Mouse (Mus musculus) lung, embryonic 16.5 days (tissue): ENCODE measurements around the gene Sec61g. TPM values are rescaled to one million over a fixed set of nuclear protein-coding genes. Genes with fewer than 3 reads are reported as not detected.
"Not testable (repeated sequence)": the region's sequence is repeated elsewhere in the genome, so short reads cannot be mapped to it uniquely, and the experiment has no call there.

ENCODE experiments used
- ATAC-seq: fragments of 200-750 bp; cut with Nextera tagmentation; 2 replicates; pipeline ENCODE4 v1.8.0; 2017; ENCODE audit warnings: low read depth, mild to moderate bottlenecking, moderate library complexity
- H3K27ac ChIP-seq: fragments of 300-500 bp; sonication (generic); 2 replicates; pipeline ENCODE4 v1.5.1; 2014; ENCODE audit warnings: mild to moderate bottlenecking, control low read depth, low read length
- H3K27me3 ChIP-seq: fragments of 300-500 bp; sonication (generic); 2 replicates; pipeline ENCODE4 v1.6.1; 2014; ENCODE audit warnings: low read depth, low read length, mixed read lengths; ENCODE audit not compliant: control insufficient read depth, insufficient read depth
- H3K36me3 ChIP-seq: fragments of 300-500 bp; sonication (generic); 2 replicates; pipeline ENCODE4 v1.6.1; 2014; ENCODE audit warnings: low read length; ENCODE audit not compliant: control insufficient read depth, insufficient read depth
- H3K4me1 ChIP-seq: fragments of 300-500 bp; sonication (generic); replicated peaks from 2 replicates; pipeline ENCODE4 v1.6.1; 2014; ENCODE audit warnings: low read length, mixed read lengths; ENCODE audit not compliant: control insufficient read depth, insufficient read depth
- H3K4me2 ChIP-seq: fragments of 300-500 bp; sonication (generic); 2 replicates; pipeline ENCODE4 v1.6.1; 2014; ENCODE audit warnings: low read depth, low read length, control low read depth
- H3K4me3 ChIP-seq: fragments of 300-500 bp; sonication (generic); 2 replicates; pipeline ENCODE4 v1.5.1; 2014; ENCODE audit warnings: mild to moderate bottlenecking, low read length, control low read depth
- H3K9ac ChIP-seq: fragments of 300-500 bp; sonication (generic); 2 replicates; pipeline ENCODE4 v1.6.1; 2014; ENCODE audit warnings: low read length, control low read depth
- H3K9me3 ChIP-seq: fragments of 300-500 bp; sonication (generic); 2 replicates; pipeline ENCODE4 v1.6.1; 2016; ENCODE audit warnings: low read length; ENCODE audit not compliant: control insufficient read depth
- WGBS: fragments of 180-500 bp; shearing (Covaris S2); extraction: QIAGEN DNeasy Blood & Tissue Kit; methylation state at CpG from one replicate; pipeline ENCODE4 v1.1.7; 2014; 5-methylcytosine and 5-hydroxymethylcytosine counted together
- polyA plus RNA-seq: library from polyadenylated mRNA; unstranded; fragments of >200 nt; fragmentation: Nextera tagmentation; extraction: Ambion mirVana; gene quantifications from 2 replicates; pipeline ENCODE4 v1.2.1, GENCODE M21; 2015

The Sec61g gene
- polyA plus RNA-seq, 1 experiment from 2014 or later = 37.5 TPM

DNA sequence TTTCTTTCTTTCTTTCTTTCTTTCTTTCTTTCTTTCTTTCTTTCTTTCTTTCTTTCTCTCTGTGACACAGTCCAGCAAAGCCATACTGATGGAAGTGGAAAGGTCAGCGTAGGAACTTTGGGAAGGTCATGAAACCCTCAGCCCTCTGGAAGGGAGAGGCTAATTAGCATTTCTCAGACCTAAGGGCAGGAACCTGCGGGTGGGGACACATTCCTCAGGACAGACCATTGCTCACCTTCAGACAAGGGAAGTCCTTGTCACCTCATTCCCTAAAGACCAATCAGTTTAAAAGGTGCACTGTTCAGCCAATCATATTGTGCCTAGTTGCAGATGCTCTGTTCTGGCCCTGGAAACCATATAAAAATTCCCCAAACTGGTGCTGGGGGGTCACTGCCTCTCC, 17.4 kb upstream of the Sec61g start:
- H3K27me3 ChIP-seq = no peaks in the 10 kb centered on the region
- no peak overlapping the region for H3K4me3 ChIP-seq
- no peak for ATAC-seq
- H3K9ac ChIP-seq = no peak overlapping the region
- no peaks in the 10 kb centered on the region for H3K36me3 ChIP-seq
- H3K4me1 ChIP-seq = no peaks in the 10 kb centered on the region
- 67% methylated on average over 2 of the region's 2 CpGs for WGBS
- no peak overlapping the region for H3K4me2 ChIP-seq
- no peak overlapping the region for H3K27ac ChIP-seq
- no peaks in the 10 kb centered on the region for H3K9me3 ChIP-seq

GRCm38 (mm10) chr11:16524917-16525640, 16.8 kb upstream of the Sec61g start:
- peak; percentile 64 for ATAC-seq
- no peaks in the 10 kb centered on the region for H3K4me1 ChIP-seq
- H3K9me3 ChIP-seq = no peaks in the 10 kb centered on the region
- H3K4me3 ChIP-seq = no peak overlapping the region
- no peak overlapping the region for H3K4me2 ChIP-seq
- no peak overlapping the region for H3K9ac ChIP-seq
- H3K27me3 ChIP-seq = no peaks in the 10 kb centered on the region
- no peaks in the 10 kb centered on the region for H3K36me3 ChIP-seq
- H3K27ac ChIP-seq = no peak overlapping the region
- WGBS = 34% methylated on average over 3 of the region's 3 CpGs

DNA sequence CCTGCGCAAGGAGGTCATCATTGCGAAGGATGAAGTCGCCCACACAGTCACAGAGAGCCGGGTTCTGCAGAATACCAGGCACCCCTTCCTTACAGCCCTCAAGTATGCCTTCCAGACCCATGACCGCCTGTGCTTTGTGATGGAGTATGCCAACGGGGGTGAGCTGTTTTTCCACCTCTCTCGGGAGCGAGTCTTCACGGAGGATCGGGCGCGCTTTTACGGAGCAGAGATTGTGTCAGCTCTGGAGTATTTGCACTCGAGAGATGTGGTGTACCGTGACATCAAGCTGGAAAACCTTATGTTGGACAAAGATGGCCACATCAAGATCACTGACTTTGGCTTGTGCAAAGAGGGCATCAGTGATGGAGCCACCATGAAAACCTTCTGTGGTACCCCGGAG, 6.8 kb upstream of the Sec61g start:
- not testable (repeated sequence) for H3K36me3 ChIP-seq, H3K9me3 ChIP-seq, H3K27ac ChIP-seq, ATAC-seq, H3K4me1 ChIP-seq, H3K9ac ChIP-seq, H3K27me3 ChIP-seq, H3K4me2 ChIP-seq, H3K4me3 ChIP-seq
- WGBS = 95% methylated on average over 16 of the region's 16 CpGs

DNA sequence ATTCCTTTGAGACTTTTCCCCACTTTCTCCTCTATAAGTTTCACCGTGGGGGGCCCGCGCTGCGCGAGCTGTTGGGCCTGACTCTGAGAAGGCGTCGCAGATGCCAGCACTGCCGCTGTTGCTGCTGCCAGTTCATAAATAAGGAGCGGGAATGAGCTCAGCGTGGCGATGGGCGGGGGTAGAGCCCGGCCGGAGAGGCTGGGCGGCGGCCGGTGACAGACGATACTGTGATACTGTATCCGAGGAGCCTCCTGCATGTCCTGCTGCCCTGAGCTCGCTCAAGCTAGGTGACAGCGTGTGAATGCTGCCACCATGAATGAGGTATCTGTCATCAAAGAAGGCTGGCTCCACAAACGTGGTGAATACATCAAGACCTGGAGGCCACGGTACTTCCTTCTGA, 5.9 kb upstream of the Sec61g start:
- not testable (repeated sequence) for ATAC-seq, H3K27ac ChIP-seq, H3K27me3 ChIP-seq, H3K9me3 ChIP-seq, H3K4me1 ChIP-seq, H3K4me3 ChIP-seq, H3K4me2 ChIP-seq, H3K9ac ChIP-seq, H3K36me3 ChIP-seq
- WGBS = 46% methylated on average over 23 of the region's 23 CpGs

DNA sequence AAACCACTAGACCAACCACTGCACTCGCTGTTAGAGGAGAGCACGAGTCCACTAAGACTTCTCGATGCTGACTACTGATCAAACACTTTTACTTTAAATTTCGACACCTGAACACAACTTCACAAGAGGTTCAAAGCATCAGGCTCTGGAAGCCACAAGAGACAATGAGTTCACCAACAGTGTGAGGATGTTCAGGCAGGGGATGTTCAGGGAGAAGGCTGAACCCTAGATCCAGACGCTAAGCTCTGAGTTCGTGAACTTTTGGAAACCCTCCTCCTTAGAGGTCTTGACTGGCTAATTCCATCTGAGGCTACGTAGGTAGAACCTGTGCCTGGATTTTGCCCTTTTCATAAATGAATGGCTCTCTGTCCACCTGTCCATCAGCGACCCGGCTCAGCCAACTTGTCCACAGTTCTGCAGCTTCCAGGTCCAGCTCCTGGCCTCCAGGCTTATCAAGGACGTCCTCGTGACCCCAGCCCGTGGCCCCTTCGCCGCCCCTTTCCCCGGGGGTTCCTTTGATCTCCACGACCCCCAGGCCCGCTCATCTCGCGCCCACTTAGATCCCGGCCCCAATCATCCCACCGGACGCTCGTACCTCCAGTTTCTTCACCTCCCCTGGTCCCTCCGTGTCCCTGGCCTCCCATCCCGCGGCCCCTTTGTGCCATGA, 766 bp downstream of the Sec61g start:
- Histone ChIP-seq H3K27ac (peak overlapping the region; percentile 96), H3K4me3 (peak overlapping the region; percentile 97), H3K9ac (peak overlapping the region; percentile 99), H3K4me2 (peak overlapping the region; percentile 75), H3K27me3 (no peaks in the 10 kb centered on the region), H3K4me1 (peaks cover 4% of the 10 kb centered on the region; the same call in 1 of the 2 replicates), H3K36me3 (peaks cover 22% of the 10 kb centered on the region), H3K9me3 (no peaks in the 10 kb centered on the region)
- WGBS = 2% methylated on average over 26 of the region's 26 CpGs
- ATAC-seq = peak; percentile 55

GRCm38 (mm10) chr11:16505999-16506398, 2.3 kb downstream of the Sec61g start:
- H3K4me3 ChIP-seq = no peak overlapping the region
- ATAC-seq = no peak

DNA sequence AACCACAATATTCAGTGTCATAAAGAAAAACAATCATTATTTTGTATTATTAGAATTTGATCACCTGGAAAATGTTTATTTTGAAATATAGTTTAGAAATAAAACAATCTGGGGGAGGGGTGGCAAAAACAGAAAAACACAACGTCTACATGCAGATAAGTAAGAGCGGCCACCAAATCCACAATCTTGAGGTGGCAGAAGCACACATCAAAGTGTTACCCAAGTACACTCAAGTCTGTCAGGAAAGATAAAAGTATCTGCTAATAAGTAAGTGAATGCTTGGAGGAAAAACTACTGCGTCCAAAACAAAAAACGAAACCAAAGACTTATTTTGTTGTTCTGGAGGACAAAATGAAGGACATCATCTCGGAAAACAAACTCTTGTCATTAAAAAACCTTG, 5.1 kb downstream of the Sec61g start:
- peaks cover 4% of the 10 kb centered on the region; the same call in 1 of the 2 replicates for H3K4me1 ChIP-seq
- H3K4me3 ChIP-seq = no peak overlapping the region
- no peaks in the 10 kb centered on the region for H3K9me3 ChIP-seq
- no peaks in the 10 kb centered on the region for H3K27me3 ChIP-seq
- no peak for ATAC-seq
- no peak overlapping the region for H3K27ac ChIP-seq
- H3K9ac ChIP-seq = no peak overlapping the region
- WGBS = 88% methylated on average over 5 of the region's 5 CpGs
- no peak overlapping the region for H3K4me2 ChIP-seq
- H3K36me3 ChIP-seq = peaks cover 32% of the 10 kb centered on the region

More at GRCm38 (mm10) chr11:16505999-16506398, 2.3 kb downstream of the Sec61g start:
- Histone ChIP-seq H3K27me3 (no peaks in the 10 kb centered on the region), H3K27ac (no peak overlapping the region), H3K36me3 (peaks cover 26% of the 10 kb centered on the region), H3K4me2 (no peak overlapping the region), H3K9ac (no peak overlapping the region), H3K4me1 (peaks cover 4% of the 10 kb centered on the region; the same call in 1 of the 2 replicates), H3K9me3 (no peaks in the 10 kb centered on the region)
- 96% methylated on average over 6 of the region's 6 CpGs for WGBS

GRCm38 (mm10) chr11:16502744-16503143, 5.5 kb downstream of the Sec61g start:
- peaks cover 32% of the 10 kb centered on the region for H3K36me3 ChIP-seq
- H3K27me3 ChIP-seq = no peaks in the 10 kb centered on the region
- ATAC-seq = no peak
- no peak overlapping the region for H3K4me2 ChIP-seq
- H3K4me1 ChIP-seq = peaks cover 4% of the 10 kb centered on the region; the same call in 1 of the 2 replicates
- H3K27ac ChIP-seq = no peak overlapping the region
- no peaks in the 10 kb centered on the region for H3K9me3 ChIP-seq
- H3K4me3 ChIP-seq = no peak overlapping the region
- no peak overlapping the region for H3K9ac ChIP-seq
- 79% methylated on average over 3 of the region's 3 CpGs for WGBS

DNA sequence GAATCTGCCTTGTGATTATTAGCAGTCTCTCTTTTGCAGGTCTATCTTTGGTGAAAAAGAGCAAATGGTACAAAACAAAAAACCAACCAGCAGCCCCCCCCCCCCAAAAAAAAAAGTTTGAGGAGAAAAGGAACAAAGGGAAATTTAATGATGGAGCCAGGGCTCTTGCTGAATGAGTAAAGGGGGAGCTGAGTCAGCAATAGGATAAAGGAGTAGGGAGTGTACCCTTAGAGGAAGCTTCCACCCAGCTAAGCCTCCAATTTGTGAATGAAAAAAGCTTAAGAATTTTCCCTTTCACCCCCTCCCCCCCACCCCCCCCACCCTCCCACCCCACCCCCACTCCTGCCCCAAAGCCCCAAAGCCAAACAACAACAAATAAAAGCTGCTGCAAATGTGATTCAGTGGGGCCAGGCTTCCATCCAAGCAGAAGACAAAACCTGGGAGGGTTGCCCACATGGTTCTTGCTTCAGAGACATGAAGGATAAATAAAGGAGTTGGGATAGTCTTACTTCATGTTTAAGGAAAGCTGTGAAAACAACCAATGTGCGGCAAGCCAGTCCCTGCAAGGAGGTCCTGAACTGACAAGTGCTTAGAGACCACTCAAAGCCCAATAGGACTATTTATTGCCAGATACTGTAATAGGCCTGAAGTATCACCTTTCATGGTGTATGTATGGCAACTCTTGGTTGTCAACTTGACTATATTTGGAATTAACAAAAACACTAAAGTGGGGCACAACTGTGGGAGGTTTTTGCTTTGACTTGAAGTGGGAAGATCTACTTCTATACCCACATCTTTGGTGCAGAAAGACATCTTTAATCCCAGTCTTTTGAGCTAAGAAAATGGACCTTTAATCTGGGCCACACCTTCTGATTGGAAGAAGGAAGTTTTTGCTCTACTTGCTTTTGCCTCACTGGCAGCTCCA, 9.3 kb downstream of the Sec61g start:
- no peak overlapping the region for H3K4me2 ChIP-seq
- peaks cover 21% of the 10 kb centered on the region for H3K36me3 ChIP-seq
- no peak overlapping the region for H3K27ac ChIP-seq
- H3K27me3 ChIP-seq = no peaks in the 10 kb centered on the region
- no peak overlapping the region for H3K4me3 ChIP-seq
- H3K4me1 ChIP-seq = no peaks in the 10 kb centered on the region
- no peak overlapping the region for H3K9ac ChIP-seq
- no peak for ATAC-seq
- H3K9me3 ChIP-seq = no peaks in the 10 kb centered on the region
- 41% methylated on average over 1 of the region's 1 CpGs for WGBS
